Mouse (Mus musculus): Measurements from ENCODE around the gene Insc. TPM values are rescaled to one million over a fixed set of nuclear protein-coding genes. Genes with fewer than 3 reads are reported as not detected.

Gene Insc
- polyA plus RNA-seq, 1 experiment = 1.9 TPM

DNA sequence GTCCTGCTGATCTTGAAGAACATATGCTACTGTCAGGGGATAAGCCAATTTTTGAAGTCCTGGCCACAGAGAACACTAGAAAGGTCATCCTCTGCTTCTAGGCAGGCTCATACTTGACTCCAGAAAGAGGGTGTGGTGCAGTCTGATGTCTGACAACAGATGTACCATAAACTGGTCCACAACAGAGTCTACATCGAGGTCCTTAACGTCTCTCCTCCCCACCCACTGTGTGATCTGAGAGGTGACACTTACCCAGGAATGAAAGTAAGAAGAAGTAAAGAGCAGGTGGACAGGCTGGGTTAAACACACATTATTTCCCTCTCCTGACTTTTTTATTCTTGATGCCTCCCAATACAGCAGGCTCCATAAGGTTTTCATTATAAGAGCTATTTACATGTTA lies 50.9 kb downstream of the Insc start:
- no peaks in the 10 kb centered on the region for H3K36me3 ChIP-seq (ENCODE audit: control insufficient read depth, insufficient read depth, low read length)
- H3K27ac ChIP-seq (ENCODE audit: insufficient read depth, low read depth, low read length) = no peak overlapping the region
- no peak for TF ChIP-seq CTCF (IDR thresholded peaks at IDR 0.05; ENCODE audit: extremely low read depth, insufficient read length, insufficient replicate concordance, low read depth, low read length)
- TF ChIP-seq POLR2A (IDR thresholded peaks at IDR 0.05; ENCODE audit: low read depth, low read length) = no peak
- no peaks in the 10 kb centered on the region for H3K27me3 ChIP-seq (ENCODE audit: control insufficient read depth, insufficient read depth, low read length)
- WGBS = 47% methylated on average over 2 of the region's 2 CpGs
- no peak overlapping the region for H3K4me3 ChIP-seq (ENCODE audit: low read depth, low read length)
- H3K4me1 ChIP-seq (ENCODE audit: control insufficient read depth, insufficient read depth, insufficient read length, low read length) = no peaks in the 10 kb centered on the region

DNA sequence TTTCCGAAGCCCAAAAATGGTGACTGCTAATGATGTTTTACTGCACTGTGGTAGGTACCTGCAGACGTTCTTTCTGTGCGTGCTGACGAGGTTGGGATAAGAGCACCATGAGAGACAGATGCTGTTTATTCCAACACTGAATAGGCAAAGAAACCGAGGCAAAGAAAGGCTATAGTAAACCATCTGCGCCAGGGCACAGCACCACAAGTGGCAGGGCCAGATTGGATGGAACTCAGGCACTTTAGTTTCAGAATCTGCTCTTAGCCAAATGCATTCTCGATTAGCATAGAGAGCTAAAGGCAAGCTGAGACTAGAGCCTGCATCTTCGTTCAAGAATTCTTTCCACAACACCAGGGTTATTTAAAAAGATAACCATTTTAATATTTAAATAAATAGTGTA lies 59.1 kb downstream of the Insc start:
- 76% methylated on average over 8 of the region's 8 CpGs for WGBS
- Histone ChIP-seq H3K4me3 (ENCODE audit: low read depth, low read length) (no peak overlapping the region), H3K36me3 (ENCODE audit: control insufficient read depth, insufficient read depth, low read length) (no peaks in the 10 kb centered on the region), H3K27me3 (ENCODE audit: control insufficient read depth, insufficient read depth, low read length) (no peaks in the 10 kb centered on the region), H3K4me1 (ENCODE audit: control insufficient read depth, insufficient read depth, insufficient read length, low read length) (no peaks in the 10 kb centered on the region), H3K27ac (ENCODE audit: insufficient read depth, low read depth, low read length) (no peak overlapping the region)
- TF ChIP-seq CTCF (IDR thresholded peaks at IDR 0.05; ENCODE audit: extremely low read depth, insufficient read length, insufficient replicate concordance, low read depth, low read length) (no peak), POLR2A (IDR thresholded peaks at IDR 0.05; ENCODE audit: low read depth, low read length) (no peak)

DNA sequence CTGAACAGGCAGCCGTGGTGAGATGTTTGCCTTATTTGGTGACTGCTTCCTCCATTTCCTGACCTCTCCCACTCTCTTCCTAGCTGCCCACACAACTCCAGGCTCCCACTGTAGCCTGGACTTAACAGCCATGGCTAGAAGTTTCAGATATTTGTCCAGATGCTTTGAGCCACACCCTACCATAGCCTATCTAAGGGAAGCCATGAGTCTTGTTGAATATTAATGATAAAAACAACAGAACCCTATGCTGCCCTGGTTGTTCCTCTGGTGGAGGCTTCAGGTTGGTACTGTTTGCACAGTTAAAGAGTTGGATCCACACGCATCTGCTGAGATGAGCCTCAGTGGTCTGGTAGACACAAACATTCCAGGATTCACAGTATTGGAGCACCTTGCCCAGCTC lies 61.8 kb downstream of the Insc start:
- no peaks in the 10 kb centered on the region for H3K36me3 ChIP-seq (ENCODE audit: control insufficient read depth, insufficient read depth, low read length)
- H3K27me3 ChIP-seq (ENCODE audit: control insufficient read depth, insufficient read depth, low read length) = no peaks in the 10 kb centered on the region

DNA sequence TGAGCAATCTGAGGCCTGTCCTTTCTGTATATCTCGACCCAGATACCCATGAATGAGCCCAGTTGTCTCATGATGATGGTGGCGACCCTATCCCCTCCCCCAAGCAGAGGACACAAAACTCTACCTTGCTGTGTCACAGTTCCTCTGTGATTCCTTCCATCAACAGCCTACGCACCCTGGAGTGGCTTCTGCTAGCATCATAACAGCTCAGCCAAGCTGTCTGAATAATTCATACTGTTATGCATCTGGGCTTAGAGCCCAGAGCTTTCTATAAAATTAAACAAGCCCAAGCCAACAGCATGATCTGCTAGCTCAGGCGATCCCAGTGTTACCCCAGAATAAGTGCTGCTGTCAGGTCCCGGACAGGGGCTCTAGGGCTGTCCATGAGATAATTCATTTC lies 63.8 kb downstream of the Insc start:
- Histone ChIP-seq H3K4me1 (ENCODE audit: control insufficient read depth, insufficient read depth, insufficient read length, low read length) (peaks cover 1% of the 10 kb centered on the region; the same call in 1 of the 2 replicates), H3K36me3 (ENCODE audit: control insufficient read depth, insufficient read depth, low read length) (no peaks in the 10 kb centered on the region), H3K27me3 (ENCODE audit: control insufficient read depth, insufficient read depth, low read length) (no peaks in the 10 kb centered on the region), H3K4me3 (ENCODE audit: low read depth, low read length) (no peak overlapping the region), H3K27ac (ENCODE audit: insufficient read depth, low read depth, low read length) (no peak overlapping the region)
- WGBS = 68% methylated on average over 5 of the region's 5 CpGs
- TF ChIP-seq POLR2A (IDR thresholded peaks at IDR 0.05; ENCODE audit: low read depth, low read length) (no peak), CTCF (IDR thresholded peaks at IDR 0.05; ENCODE audit: extremely low read depth, insufficient read length, insufficient replicate concordance, low read depth, low read length) (no peak)

More for the DNA sequence above, 61.8 kb downstream of the Insc start:
- 63% methylated on average over 2 of the region's 2 CpGs for WGBS
- no peak for TF ChIP-seq POLR2A (IDR thresholded peaks at IDR 0.05; ENCODE audit: low read depth, low read length)
- TF ChIP-seq CTCF (IDR thresholded peaks at IDR 0.05; ENCODE audit: extremely low read depth, insufficient read length, insufficient replicate concordance, low read depth, low read length) = no peak
- Histone ChIP-seq H3K27ac (ENCODE audit: insufficient read depth, low read depth, low read length) (no peak overlapping the region), H3K4me3 (ENCODE audit: low read depth, low read length) (no peak overlapping the region), H3K4me1 (ENCODE audit: control insufficient read depth, insufficient read depth, insufficient read length, low read length) (peaks cover 1% of the 10 kb centered on the region; the same call in 1 of the 2 replicates)

DNA sequence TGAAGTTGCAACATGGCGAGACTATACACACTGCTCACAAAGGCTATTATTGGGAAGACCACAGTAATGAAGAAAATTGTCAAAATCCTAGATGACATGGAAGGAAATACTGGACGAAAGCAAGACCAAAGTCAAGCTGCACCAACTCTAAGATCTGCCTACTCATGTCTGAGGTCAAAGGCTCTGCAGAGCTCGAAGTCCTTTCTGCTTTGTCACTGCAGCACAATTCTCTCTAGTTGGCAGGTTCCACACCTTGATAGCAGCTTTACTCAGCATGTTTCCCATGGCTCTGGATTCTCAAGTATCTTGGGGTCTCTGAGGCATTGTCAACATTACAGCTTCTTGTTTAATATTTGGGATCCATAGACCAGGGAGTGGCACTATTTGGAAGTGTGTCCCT lies 64.8 kb downstream of the Insc start:
- Histone ChIP-seq H3K36me3 (ENCODE audit: control insufficient read depth, insufficient read depth, low read length) (no peaks in the 10 kb centered on the region), H3K27ac (ENCODE audit: insufficient read depth, low read depth, low read length) (no peak overlapping the region)
- WGBS = 61% methylated on average over 3 of the region's 3 CpGs

DNA sequence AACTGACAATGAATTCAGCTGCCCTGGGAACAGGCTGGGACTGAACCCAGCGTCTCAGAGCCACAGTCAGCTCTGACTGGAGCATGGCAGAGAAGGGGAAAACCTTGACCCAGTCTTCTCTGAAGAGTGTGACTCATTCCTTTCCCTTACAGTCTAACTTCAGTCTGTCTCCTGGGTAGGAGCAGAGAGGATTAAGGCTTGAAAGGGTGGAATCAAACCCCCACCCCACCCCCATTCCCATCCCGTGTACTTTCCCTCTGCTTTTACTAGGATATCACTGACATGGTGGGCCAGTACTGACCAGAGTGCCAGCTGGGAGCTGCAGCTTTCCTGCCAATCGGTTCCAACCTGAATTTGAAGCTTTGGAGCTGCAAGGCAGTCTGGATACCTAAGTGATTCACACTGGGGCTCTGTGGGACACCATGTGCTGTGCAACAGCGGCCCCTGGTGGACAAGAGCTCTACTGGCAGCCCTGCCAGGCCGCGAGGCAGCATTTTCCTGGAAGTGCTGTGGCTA lies 73.9 kb downstream of the Insc start:
- Histone ChIP-seq H3K36me3 (ENCODE audit: control insufficient read depth, insufficient read depth, low read length) (no peaks in the 10 kb centered on the region), H3K27ac (ENCODE audit: insufficient read depth, low read depth, low read length) (no peak overlapping the region), H3K27me3 (ENCODE audit: control insufficient read depth, insufficient read depth, low read length) (no peaks in the 10 kb centered on the region), H3K4me3 (ENCODE audit: low read depth, low read length) (no peak overlapping the region), H3K4me1 (ENCODE audit: control insufficient read depth, insufficient read depth, insufficient read length, low read length) (no peaks in the 10 kb centered on the region)
- 19% methylated on average over 6 of the region's 6 CpGs for WGBS
- TF ChIP-seq POLR2A (IDR thresholded peaks at IDR 0.05; ENCODE audit: low read depth, low read length) (no peak), CTCF (IDR thresholded peaks at IDR 0.05; ENCODE audit: extremely low read depth, insufficient read length, insufficient replicate concordance, low read depth, low read length) (peak; percentile 97)

More for the DNA sequence above, 64.8 kb downstream of the Insc start:
- no peak for TF ChIP-seq POLR2A (IDR thresholded peaks at IDR 0.05; ENCODE audit: low read depth, low read length)
- TF ChIP-seq CTCF (IDR thresholded peaks at IDR 0.05; ENCODE audit: extremely low read depth, insufficient read length, insufficient replicate concordance, low read depth, low read length) = no peak
- Histone ChIP-seq H3K4me3 (ENCODE audit: low read depth, low read length) (no peak overlapping the region), H3K4me1 (ENCODE audit: control insufficient read depth, insufficient read depth, insufficient read length, low read length) (peaks cover 1% of the 10 kb centered on the region; the same call in 1 of the 2 replicates), H3K27me3 (ENCODE audit: control insufficient read depth, insufficient read depth, low read length) (no peaks in the 10 kb centered on the region)

DNA sequence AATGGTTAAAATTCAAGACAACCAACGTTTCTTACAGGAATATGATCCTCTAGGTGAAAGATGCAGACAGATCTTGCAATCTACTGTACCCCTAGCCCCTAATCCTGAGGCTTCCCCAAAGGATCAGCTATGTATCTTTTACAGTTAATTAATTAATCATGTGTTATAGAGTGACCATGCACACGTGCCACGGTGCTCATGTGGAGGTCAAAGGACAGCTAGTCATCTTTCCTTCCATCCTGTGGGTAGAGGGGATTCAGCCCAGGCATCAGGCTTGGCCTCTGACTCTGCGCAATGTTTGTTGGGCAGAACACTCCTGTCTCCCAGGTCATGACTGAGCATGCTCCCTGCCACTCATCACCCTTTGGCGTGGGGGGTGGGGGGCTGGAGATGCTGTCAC lies 74.4 kb downstream of the Insc start:
- Histone ChIP-seq H3K4me1 (ENCODE audit: control insufficient read depth, insufficient read depth, insufficient read length, low read length) (no peaks in the 10 kb centered on the region), H3K4me3 (ENCODE audit: low read depth, low read length) (no peak overlapping the region), H3K36me3 (ENCODE audit: control insufficient read depth, insufficient read depth, low read length) (no peaks in the 10 kb centered on the region), H3K27me3 (ENCODE audit: control insufficient read depth, insufficient read depth, low read length) (no peaks in the 10 kb centered on the region), H3K27ac (ENCODE audit: insufficient read depth, low read depth, low read length) (no peak overlapping the region)
- TF ChIP-seq POLR2A (IDR thresholded peaks at IDR 0.05; ENCODE audit: low read depth, low read length) (no peak), CTCF (IDR thresholded peaks at IDR 0.05; ENCODE audit: extremely low read depth, insufficient read length, insufficient replicate concordance, low read depth, low read length) (no peak)
- 40% methylated on average over 5 of the region's 5 CpGs for WGBS

All from small intestine, adult 2 months (tissue).